Mouse (Mus musculus) gastrocnemius, postnatal 10 days (tissue): ENCODE data around the gene Cfap44. TPM values are rescaled to one million over a fixed set of nuclear protein-coding genes. Genes with fewer than 3 reads are reported as not detected.
"Not testable (repeated sequence)": the region's sequence is repeated elsewhere in the genome, so short reads cannot be mapped to it uniquely, and the experiment has no call there.

Experiments used
- DNase-seq: peaks from one replicate; pipeline ENCODE4 v3.0.0; 2021; ENCODE audit warnings: mixed read lengths
- total RNA-seq, 2 experiments: library from RNA; stranded (reverse); gene quantifications; 2 replicates each; pipeline ENCODE4 v1.2.3; 2021

Cfap44 gene
- total RNA-seq, 2 experiments from 2014 or later: 0.42 TPM; not detected in 1

- DNase-seq: no peak
Measured at GRCm38 (mm10) chr16:44428456-44428855, 33.9 kb downstream of the Cfap44 start.

GRCm38 (mm10) chr16:44430021-44430420 is 35.4 kb downstream of the Cfap44 start:
- no peak for DNase-seq

GRCm38 (mm10) chr16:44434931-44435330 is 40.3 kb downstream of the Cfap44 start:
- DNase-seq: no peak

DNA sequence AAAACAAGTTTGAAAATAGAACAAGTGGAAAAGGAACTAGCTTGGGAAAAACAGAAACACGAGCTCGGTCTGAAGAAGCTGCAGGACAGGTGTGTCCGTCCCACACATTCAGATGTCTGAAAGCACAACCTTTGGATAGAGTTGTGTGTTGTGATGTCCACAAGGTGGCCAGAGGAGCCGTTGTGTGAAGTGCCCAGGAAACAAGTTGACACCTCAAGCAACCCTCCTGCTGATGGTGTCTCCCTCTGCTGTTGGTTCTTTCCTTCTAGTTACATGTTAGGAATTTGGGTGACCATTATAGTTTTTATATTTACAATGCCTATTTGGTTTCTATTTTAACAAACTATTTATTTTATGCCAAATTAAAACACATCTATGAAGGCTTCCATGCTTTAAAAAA is 40.9 kb downstream of the Cfap44 start:
- DNase-seq: no peak

DNA sequence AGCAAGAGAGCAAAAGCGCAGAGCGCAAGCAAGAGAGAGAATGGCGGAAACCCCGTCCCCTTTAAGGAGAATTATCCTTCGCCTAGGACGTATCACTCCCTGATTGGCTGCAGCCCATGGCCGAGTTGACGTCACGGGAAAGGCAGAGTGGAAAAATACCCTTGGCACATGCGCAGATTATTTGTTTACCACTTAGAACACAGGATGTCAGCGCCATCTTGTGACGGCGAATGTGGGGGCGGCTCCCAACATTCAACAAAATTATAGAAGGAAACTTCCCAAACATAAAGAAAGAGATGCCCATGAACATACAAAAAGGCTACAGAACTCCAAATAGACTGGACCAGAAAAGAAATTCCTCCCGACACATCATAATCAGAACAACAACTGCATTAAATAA is 47.3 kb downstream of the Cfap44 start:
- not testable (repeated sequence) for DNase-seq

DNA sequence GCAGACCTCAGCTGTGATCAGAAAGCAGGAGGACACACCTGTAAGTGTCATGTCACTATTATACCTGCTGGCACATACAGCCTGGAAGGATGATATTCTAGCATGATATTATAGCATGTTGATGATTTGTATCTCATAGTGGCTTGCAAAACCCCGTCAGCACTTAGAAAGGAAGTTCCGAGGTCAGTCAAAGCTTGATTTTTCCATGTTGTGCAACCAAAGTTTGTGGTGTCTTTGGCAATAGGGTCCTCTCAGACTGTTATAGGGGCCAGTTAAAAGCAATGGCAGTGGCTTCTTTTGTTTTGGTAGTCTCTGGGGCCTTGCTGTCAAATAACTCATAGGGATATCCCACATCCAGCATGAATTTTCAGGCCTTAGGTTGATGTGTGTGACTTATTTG is 63.3 kb downstream of the Cfap44 start:
- no peak for DNase-seq

DNA sequence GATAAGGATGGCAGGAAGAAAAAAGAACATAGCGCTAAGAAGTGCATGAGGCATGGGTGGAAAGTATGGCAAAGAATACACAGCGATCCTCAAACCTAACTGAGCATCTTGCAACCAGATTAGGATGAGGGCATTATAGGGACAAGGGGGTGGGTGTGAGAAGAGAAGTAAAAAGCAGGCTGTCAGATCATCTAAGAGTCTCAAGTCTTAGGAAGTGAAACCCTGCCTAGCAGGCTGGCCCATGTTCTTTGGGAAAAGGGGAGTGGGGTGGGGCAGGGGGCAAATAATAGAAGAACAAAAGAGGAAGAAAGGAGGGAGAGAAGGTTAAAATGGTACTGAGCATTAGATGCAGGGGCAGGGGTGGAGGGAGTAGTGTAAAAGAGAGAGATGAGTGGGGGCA is 64.2 kb downstream of the Cfap44 start:
- DNase-seq: no peak

- DNase-seq: no peak
Measured at GRCm38 (mm10) chr16:44460922-44461321, 66.3 kb downstream of the Cfap44 start.

DNA sequence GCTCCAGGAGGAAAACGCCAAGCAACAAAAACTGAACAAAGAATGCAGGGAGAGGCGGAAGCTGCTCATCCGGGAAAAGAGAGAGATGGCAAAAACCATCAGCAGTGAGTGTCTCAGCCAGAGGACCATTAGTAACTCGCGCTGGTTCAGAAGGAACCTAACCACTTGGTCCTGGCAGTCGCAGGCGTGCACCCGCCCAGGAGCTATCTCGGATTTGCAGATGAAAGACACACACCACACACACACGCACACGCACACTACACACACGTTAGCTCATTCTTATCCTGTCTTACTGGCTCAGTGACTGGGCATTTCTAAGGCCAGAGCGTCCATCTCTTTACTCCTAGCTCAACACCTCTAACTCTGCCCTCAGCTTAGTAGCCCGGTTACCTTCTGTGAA is 80.7 kb downstream of the Cfap44 start:
- DNase-seq: no peak

DNA sequence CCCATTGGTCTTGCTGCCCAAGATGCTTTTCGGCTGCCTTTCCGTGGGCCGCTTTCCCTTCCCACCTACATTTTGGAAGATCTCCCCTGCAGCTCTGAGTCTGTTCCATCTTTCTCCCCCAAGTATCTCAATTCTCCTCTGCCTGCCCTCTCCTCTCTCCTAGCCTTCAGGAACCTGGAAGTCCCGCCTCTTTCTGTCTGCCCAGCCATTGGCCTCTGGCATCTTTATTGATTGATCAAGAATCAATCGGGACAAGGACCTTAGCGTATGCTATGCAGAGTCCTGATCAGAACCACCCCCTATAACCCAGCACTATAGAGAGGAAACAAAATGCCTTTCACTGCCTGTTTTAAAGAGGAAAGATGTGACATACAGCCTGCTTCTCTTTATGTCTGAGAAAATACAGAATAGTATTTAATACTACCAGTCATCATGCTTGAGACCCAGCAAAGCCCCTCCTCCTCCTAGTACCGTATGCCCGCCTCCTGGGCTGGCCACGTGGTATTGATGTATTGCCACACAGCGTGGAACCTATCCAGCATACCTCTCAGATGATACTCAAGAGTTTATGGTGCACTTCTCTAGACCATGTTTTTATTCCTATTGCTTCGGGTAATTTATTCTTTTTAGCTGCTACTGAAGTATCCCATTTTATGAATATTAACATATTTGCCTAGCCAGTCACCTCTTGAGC is 81.2 kb downstream of the Cfap44 start:
- no peak for DNase-seq

- DNase-seq: no peak
Measured at GRCm38 (mm10) chr16:44478767-44479166, 84.2 kb downstream of the Cfap44 start.

DNA sequence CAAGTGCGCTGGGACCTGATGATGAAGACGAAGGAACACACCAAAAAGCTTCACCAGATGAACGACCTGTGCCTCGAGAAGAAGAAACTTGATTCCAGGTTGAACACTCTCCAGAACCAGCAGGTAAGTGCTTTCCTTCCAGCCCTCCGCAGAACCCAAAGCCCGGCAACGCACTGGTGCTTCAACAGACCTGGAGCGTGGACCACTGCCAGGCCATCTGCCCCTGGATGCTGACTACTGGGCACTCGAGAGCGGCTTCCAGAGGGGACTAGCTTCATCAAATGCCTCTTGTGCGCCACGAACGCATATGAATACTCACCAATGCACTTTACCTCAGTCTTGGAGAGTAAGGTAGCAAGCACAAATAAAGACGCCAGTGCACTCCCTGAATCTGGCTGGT is 85.3 kb downstream of the Cfap44 start:
- no peak for DNase-seq

GRCm38 (mm10) chr16:44480616-44481015 is 86.0 kb downstream of the Cfap44 start:
- no peak for DNase-seq

- no peak for DNase-seq
Measured at GRCm38 (mm10) chr16:44481599-44482593, 87.3 kb downstream of the Cfap44 start.

DNA sequence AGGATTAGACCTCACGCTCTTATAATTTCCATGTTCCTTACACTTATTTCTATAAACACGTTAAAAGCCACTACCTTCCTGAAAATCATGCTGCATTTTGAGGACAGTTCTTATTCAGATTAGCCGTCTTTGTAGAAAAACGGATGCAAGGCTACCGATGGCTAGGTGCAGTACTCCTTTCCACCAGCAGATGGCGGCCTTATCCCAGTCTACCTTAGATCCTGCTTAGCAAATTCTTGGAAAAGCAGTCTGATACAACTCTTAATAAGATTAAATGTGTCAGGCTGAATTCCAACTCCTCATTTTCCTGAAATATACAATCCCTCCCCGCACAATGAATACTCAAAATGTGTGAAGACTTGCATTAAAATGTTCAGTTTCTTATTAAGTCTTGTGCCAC is 89.5 kb downstream of the Cfap44 start:
- peak; percentile 87 for DNase-seq

GRCm38 (mm10) chr16:44484831-44485230 is 90.2 kb downstream of the Cfap44 start:
- DNase-seq: no peak

DNA sequence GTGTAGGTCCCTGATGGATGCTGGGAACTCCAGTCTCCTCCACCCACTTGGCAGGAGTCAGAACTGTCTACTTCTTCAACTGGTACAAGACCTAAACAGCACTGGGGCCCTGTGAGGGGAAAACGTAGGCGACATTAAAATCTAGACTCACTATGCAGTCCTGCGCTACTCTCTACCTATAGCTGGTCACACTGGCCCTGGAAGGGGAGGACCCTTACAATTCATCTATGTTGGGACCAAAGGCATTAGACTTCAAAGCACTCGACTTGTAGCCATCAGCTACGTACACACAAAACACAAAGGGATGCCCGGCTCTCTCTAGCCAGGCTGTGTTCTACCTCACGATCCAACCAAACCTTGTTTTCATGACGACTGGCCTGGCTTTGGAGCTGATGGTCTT is 91.1 kb downstream of the Cfap44 start:
- DNase-seq: no peak

DNA sequence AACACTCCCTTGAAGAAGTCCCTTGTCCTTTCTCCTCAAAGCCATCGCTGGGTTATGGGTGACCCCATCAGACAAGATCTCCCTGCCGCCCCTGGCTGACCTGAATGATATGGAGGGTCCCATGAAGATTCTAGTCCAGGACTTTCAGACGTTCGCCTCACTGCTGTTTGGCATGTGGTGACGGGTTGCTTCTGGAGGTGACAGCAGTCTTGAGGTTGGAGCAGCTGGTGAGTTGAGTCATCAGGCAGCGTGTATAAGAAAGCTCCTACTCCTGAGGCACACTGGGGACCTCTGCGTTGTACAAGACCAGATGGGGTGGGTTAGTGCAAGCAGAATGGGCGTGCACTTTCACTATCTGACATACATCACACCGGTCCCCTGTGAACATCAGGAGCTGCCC is 92.0 kb downstream of the Cfap44 start:
- DNase-seq: no peak

- DNase-seq: no peak
Measured at GRCm38 (mm10) chr16:44487194-44487593, 92.6 kb downstream of the Cfap44 start.

- DNase-seq: no peak
Measured at GRCm38 (mm10) chr16:44491051-44491450, 96.5 kb downstream of the Cfap44 start.

GRCm38 (mm10) chr16:44492151-44492550 is 97.6 kb downstream of the Cfap44 start:
- DNase-seq: no peak

GRCm38 (mm10) chr16:44492706-44493105 is 98.1 kb downstream of the Cfap44 start:
- DNase-seq: no peak

GRCm38 (mm10) chr16:44493868-44494267 is 99.3 kb downstream of the Cfap44 start:
- DNase-seq: no peak
